Mouse (Mus musculus): ENCODE data around the gene 1700003E16Rik.

DNA sequence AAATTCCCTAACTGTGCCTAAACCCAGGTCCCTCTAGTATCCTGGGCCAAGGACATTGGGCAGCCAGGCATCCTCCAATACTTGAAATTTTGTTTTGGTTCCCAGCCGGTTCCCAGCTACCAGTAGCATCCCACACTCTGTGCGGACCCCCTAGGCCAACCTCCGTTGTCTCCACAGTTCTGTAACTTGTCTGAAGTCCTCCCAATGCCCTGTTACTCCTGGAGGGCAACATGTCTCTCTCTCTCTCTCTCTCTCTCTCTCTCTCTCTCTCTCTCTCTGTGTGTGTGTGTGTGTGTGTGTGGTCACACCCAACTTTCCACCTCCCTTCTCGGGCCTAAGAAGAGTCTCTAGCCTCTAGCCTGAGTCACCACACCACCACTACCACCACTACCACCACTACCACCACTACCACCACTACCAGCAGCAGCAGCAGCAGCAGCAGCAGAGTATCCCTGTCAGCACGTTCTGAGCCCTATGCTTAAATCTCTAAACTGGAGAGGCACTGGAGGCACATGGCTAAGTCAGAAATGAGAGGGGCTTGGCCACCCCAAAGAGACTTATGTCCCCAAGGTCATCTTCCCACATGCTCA, 19.8 kb upstream of the 1700003E16Rik start:
- TF ChIP-seq CTCF (IDR thresholded peaks at IDR 0.05; ENCODE audit: borderline replicate concordance, insufficient read depth, low read depth, low read length) (no peak), POLR2A (IDR thresholded peaks at IDR 0.05; ENCODE audit: borderline replicate concordance, insufficient read depth, low read length) (no peak)
